Mouse (Mus musculus): ENCODE measurements around the gene Heg1.
A peak's percentile ranks its signal among the peaks of the same experiment; 100 is the strongest.

Heg1 gene

DNA sequence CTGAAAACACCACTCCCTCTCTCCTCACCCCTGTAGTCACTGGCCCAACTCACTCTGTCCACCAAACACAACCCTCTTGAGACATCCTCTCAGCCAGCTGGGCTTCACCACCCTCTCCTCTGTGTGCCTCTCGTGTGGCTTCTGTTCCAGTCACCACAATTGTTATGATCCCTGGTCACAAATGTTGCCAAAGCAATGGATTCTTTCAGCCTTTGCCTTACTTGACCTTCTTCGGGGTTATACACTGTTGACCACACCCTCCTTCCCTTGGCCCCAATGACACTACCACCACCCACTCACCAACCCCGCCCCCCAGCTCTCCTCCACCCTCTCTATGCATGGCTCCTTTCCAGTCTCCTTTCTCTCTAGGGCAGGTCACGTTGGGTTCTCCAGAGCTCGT lies 6.3 kb upstream of the Heg1 start:
- DNase-seq = no peak

DNA sequence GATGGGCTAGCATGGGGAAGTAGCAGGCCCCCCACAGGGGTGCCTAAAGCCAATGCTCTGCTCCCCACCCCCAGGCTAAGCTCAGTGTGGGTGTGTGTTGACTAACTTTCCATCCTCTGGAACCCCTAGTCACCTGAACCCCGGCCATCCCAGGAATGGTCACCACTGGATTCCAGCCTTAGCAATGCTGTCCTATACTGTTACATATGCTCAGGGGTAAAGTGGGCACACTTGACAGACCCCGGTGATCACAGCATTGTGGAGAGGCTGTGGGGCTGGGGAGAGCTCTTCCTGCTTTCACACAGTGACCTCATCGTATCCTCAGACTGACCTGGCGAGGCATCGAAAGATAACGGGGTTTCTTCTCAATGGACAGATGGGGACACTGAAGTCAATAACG lies 3.9 kb upstream of the Heg1 start:
- no peak for DNase-seq

DNA sequence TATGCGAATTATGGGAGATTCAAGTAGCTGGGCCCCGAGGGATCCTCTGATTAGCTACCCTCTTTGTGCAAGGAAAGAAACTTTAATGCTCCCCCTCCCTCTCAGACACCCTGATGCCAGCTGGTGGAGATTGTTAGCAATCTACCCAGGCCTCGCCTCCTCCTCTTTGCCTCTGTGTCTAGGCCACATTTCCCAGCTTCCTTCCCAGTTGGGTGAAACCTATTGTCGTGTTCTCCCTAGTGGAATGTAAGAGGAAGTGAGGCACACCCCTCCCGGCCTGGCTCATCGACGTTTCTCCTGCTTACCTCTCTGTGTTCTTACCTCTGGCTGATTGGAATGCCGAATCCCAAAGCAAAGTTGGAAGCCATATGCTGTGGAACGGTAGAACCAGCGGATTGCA lies 3.4 kb upstream of the Heg1 start:
- no peak for DNase-seq

DNA sequence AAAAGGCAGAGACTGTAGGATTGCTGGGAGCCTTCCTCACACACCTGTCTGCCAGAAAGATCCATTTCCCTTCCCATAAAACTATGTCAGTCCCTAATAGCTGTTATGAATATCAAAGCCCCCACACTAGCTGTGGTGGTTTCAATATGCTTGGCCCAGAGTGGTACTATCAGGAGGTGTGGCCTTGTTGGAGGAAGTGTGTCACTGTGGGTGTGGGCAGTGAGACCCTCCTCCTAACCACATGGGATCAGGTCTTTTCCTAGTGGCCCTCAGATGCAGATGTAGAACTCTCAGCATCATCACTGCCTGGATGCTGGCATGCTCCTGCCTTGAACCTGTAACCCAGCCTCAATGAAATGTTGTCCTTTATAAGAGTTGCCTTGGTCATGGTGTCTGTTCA lies 2.5 kb upstream of the Heg1 start:
- DNase-seq = no peak

DNA sequence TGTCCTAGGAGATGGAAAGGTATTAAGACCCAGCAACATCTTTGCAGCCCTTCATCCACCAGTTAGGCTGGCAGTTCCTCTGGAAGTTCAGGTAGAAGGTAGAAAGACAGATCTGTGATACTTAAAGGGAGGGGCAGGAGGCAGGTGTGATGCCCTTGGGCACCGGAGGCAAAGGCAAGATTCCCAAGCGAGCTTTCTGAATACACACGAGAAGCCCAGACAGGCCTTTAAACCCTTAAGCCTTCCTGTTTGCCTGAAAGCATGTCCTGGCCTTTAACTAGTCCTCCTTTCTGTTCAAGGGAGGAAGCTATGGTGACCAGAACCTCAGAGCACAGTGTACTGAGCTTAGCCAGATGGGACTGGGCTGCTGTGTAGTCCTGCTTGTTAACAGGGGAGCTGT lies 1.5 kb upstream of the Heg1 start:
- DNase-seq = no peak

DNA sequence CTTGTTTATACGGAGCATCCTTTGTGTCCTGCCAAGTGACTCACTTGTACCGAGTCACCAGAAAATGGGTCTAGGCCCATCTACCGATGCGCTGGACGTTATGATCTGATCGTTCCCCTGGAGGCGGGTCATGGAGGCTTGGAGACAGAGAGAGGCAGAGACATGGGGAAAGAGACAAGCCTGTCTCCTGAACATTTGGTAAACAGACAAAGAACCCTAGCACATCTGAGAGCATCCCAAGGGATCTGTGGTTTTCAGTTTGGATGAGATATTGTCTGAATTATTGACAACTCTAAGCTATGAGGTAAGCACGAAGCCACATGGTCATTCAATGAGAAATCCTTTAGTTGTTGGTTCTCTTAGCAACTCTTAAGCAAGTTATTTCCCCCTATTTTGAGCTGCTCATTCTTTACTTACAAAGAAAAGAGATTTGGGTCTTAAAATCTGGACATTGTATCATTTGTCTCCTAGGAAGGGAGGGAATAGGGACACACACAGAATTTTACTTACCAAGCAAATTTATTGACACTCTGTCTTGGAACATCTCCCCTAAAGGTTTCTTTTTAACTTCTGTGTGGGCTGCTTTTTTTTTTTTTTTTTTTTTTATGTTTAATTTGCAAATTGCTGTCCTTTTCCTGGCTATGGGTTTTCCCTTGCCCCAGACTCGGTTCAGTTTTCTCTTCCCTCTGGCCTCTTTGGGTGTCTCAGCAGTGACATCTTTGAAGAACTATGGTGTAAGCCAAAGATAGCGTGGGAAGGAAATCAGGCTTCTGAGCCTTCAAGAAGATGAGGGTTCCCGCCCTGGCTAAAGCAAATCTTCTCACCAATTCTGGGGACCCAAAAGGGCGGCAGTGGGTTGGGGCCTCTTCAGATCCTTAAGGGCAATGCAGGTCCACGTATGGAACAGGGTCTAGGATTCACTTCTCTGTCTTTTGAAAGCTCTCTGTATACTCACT lies 686 bp upstream of the Heg1 start:
- no peak for DNase-seq

DNA sequence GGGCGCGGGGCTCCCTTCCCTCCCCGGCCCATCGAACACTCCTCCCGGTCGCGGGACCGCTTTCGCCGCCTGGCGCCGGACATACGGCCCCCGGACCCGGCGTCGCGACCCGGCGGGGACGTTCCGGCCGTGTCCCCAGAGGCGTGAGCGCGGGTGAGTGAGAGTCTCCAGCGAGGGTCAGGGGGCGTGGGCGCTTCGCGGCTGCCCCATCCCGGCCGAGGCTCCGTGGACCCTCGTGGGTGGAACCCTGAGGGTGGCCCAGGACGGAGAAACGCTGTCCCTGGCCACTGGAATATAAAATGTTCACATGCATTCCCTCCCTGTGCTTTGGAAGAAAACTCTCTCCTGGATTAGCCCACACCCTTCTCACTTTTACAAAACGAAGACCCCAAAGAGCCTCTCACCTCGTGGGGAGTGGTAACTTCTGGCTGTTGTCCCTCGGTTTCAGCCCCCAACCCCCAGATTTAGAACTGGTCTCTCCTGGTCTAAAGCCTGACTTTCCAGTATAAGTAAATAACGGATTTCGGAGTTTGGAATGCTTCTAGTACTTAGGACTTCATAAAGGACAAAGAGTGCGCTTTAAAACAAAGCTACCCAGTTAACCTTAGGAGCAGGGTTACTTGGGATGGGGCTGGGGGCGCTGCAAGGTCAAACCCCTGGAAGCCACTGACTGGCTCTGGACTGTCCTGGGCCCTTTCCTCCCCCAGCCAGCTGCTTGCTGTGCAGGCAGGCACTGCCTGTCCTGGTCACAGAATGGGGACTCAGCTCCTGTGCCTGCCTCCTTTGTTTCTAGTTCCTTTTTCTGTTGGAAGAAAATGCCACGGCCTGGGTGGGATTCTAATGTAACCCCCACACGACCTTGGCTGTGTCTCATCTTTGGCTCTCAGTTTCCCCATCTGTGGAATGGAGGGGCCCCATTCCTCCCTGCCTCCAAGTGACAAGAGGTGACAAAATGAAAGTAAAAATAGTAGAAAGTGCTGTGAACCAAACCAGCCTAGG lies 832 bp downstream of the Heg1 start:
- no peak for DNase-seq

DNA sequence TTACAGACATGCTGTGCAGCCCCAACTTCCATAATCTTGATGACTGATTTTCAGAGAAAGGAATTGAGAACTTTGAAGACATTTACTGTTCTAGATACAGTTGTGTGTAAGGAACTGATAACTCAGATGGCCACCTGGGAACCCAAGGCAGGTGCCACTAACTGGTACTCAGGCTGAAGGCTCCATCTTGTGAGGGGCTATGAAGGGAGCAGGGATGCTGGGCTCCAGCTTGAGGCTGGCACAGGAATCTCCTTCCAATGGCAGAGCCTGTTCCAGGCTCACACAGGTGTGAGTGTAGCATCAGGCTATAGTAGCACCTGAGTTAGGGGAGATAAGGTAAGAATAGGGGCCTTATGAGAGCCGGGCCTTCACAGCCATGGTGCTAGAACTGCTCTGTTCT lies 1.9 kb downstream of the Heg1 start:
- no peak for DNase-seq

DNA sequence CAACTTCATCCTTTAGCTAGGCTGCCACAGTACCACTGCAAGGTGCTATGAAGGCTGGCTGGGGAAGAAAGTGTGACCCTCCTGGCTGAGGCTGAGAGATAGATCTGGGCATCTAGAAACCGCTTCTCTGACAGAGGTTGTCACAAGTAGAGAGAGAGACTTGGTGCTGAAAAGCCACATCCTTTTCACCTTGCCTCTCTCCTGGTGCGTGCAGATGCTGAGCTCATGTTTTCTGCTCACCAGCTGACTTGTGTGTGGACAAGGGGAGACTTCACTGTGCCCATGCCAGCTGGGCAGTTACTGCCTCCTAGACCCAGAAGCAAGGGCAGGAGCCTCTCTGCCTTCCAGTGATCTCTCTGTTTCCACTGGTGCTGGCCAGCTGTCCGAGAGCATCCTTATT lies 3.6 kb downstream of the Heg1 start:
- no peak for DNase-seq

DNA sequence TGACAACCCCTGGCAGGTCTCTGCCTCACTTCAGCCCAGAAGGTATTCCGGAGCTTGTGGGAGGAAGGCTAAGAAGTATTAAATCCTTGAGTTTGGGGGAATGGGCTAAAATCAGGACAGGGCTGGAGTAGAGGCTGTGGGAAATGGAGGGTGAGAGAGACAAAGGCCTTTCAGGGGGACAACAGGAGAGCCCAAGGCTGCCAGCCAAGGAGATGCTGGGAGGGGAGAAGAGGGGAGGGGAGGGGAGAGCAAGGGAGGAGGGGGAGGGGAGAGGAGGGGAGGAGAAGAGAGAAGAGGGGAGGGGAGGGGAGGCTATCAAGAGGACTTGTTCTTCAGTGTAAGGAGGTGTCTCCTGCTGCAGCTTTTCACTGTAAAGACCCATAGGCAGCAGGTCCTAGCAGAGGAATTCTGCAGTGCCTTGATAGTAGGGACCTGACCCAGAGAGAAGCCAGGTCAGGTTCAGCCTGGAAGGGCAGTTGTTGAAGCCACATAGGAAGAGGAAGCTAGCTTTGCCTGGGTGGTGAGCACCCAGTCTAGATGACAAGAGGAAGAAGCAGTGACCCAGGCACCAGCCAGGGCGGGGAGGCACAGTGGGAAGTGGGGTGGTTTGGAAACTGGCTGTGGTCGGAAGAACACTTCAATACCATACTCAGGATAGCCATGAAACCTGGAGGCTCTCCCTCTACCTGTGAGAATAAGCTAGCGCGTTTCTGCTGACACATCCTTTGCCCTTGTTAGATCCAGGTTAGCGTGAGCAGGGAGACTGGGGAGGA lies 7.0 kb downstream of the Heg1 start:
- no peak for DNase-seq

DNA sequence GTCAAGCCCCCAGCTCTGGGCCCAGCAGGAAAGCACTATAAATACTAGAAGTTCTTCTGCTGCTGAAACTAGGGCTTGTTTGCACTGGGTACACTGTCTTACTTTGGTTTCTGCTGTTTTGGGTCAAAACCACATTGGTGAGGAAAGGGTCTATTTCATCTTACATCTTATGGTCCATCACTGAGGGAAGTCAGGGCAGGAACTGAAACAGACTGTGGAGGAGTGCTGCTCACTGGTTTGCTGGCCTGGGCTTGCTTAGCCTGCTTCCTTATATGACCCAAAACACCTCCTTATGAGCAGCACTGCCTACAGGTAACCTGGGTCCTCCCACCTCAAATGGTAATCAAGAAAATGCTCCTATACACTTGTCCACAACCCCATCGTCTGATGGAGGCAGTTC lies 9.4 kb downstream of the Heg1 start:
- no peak for DNase-seq

DNA sequence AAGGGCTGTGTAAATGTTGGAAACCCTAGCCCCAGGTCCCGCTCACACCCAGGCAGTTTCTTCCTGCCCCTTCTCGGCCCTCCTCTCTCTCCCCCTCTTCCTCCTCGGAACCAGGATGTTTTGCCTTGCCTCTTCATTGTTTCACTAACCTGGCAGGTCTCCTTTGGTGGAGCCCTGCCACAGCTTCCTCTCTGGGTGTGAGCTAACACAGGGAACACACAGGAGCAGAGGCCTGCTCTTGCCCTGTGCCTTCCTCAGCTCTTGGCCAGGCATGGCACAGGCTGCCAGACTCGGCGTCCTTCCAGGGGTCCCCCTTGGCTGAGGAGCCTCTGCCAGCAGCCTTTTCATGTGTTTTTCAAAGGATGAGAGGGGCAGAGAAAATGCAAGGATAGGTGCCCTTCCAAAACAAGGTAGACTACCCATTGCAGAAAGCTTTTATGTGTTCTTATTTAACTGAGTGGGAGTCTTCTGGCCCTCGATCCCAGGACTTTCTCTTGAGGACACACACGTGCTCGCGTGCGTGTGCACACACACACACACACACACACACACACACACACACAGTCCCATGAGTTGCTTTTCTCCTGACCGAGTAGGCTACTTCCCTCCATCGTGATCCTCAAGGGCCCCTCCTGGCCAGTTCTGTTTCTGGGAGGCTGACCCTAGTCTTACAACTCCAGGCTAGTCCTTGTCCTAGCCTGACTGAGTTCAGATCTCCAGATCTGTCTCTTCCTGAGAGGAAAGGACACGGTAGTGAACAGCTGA lies 12.8 kb downstream of the Heg1 start:
- peak; percentile 32 for DNase-seq

DNA sequence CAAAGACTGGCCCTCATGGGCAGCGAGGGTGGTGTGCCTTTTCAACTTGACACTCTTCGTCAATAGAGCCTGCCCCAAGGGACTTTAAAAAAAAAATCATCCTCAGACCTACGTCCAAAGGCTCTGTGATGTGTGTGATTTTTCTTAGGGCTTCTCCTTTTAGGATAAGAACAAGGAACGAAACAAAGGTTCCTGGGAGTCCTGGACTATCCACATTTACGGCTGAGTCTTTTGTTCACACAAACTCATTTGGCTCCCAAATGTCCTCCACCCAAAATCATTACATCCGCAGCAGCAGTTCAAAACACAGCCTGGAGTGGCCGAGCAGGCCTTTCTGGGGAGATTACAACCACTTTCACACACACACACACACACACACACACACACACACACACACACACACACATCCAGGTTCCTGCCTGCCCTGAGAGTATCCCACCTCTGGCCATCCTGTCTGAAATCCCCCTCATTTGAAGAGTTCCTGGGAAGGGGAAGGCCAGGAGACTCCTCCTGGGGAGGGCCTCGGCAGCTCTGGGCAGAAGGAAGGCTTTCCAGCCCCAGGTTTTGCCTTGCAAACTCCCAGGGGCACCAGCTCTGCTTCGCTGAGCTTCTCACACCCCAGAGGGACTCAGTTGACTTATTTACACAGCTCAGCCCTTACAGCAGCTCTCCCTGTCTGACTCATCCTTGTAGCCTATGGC lies 13.6 kb downstream of the Heg1 start:
- DNase-seq = no peak

DNA sequence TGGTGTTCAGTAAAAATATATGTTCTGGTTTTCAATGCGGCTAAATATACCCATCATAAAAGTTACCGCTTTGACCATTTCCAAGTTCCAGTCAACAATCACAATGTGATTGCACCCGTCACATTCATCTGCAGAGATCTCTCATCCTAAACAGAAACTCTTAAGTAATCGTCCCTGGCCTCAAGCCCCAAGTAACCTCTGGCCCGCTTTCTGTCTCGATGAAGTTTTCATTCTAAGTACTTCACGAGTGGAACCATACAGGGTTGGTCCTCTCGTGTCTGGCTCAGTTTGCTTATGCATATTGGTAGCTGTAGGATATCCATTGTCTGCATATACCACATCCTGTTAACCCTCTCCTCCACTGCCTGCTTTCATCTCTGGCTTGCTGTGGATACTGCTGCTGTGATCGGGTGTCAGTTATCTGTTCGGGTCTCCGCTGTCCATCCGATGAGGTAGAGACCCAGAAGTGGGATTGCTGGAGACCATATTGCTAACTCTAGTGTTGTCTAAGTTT lies 14.2 kb downstream of the Heg1 start:
- no peak for DNase-seq

DNA sequence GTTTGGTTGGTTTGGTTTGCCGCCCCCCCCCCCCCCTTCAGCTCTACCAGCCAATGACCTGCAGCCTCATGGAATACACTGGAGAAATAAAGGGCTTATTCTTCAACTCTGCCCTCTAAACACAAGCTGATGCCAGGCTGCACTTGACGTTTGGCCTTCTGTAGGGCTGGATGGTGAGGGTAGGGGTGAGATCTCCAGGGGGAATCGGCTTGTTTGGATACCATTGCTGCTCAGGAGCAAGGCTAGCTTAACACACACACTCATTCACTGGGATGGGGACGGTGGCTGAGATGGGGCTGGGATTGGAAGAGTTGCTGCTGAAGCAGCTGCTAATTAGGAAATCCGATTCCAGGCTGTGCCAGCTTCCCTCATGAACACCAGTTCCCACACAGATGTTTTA lies 16.4 kb downstream of the Heg1 start:
- DNase-seq = no peak

DNA sequence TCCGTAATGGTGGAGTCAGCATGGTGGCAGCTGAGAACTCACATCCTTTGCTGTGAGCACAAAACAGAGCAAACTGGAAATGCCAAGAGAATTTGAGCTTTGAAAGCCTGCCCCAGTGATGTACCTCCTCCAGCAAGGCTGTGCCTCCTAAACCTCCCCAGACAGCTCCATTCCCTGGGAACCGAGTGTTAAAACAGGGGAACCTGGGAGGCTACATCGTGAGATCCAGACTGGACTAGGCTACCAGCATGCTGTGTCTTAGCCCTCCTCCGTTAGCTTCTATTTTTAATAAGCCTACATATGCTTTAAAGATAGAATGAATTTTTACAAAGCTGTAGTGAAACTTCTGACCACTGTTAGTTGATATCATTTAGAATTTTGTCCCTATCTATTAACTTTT lies 17.7 kb downstream of the Heg1 start:
- DNase-seq = no peak

DNA sequence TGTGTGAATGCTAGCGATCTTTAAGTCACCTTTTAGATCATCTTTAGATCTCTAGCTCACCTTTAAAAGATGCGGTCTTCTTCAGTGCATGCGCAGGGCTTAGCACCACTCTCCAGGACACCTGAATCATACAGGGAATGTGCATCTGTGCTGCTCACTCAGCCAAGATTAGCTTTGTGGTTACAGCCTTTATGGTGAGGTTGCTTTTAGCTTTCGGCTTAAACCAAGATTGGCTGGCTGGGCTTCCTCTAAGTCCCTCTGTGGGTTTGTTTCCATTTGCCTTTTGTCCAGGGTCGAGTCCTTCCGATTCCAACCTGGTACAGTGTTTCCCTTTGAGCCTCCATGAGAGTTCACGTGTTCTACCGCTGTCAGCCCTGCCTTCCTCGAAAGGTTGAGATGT lies 20.1 kb downstream of the Heg1 start:
- no peak for DNase-seq

DNA sequence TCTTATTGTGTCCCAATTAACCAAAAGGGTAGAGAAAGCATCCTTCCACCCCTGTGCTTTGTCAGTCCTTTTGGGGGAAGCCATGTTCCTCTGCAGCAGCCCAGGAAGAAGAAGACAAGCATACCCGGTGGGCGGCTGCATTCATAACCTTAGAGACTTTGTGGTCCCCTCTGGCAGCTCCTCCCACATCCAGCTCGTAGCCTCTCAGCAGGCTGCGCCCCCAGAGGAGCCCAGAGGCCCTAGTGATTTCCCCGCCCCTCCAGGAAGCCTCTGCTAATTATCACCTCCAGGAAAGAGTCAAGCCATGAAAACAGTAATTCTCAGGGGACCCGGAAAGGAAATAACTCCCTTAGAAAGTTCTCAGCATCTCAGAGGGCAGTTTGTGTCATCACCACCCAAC lies 21.1 kb downstream of the Heg1 start:
- DNase-seq = peak; percentile 28

DNA sequence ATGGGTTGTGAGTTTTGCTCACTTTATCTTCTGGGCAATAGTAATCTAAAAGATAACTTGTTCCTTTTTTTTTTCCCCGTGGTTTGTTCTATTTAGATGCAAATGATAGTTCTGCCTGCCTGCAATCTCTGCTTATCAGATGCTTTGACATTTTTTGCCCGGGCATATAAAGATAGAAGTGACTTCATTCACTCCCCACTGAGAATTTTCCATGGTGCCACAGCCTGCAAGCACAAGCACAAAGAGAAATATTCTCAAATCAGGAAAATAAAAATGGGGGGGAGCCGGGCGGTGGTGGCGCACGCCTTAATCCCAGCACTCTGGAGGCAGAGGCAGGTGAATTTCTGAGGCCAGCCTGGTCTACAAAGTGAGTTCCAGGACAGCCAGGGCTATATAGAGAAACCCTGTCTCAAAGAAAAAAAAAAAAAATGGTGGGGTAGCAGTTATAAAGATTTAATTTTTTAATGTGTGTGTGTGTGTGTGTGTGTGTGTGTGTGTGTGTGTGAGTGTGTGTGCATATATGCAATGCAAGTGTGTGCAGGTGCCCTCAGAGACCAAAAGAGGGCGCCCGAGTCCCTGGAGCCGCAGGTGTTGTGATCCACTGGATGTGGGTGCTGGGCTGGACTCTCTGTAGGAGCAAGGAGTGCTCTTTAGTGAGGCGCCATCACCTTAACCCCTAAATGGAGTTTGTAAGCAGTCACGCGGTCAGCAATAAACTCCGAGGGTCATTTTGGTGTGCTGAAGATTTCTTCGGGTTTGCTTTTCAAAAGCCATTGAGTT lies 22.1 kb downstream of the Heg1 start:
- no peak for DNase-seq

DNA sequence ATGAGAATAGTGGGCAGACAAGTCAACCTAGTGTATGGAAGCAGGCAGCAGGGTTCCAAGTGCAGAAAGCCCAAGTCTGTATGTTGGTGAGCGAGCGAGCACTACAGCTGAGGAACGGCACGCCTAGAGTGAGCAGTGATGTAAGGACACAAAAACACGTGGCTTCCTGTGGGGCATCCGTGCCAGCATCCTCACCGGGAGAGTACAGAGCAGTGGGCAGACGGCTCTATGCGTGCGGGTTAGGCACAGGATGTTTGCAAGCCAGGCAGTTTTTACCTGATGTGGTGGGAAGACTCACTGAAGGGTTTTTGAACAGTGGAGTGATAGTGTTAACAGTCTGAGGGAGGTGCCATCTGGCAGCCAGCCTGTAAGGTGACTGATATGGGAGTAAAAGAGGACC lies 23.9 kb downstream of the Heg1 start:
- DNase-seq = no peak
